Mouse (Mus musculus) cerebellum, adult 9-10 months (tissue): ENCODE data around the gene Esam.

ENCODE experiments used
- DNase-seq: peaks from one replicate; pipeline ENCODE4 v3.0.0; 2022

The Esam gene

GRCm38 (mm10) chr9:37530888-37531705, 3.2 kb downstream of the Esam start:
- DNase-seq = no peak

DNA sequence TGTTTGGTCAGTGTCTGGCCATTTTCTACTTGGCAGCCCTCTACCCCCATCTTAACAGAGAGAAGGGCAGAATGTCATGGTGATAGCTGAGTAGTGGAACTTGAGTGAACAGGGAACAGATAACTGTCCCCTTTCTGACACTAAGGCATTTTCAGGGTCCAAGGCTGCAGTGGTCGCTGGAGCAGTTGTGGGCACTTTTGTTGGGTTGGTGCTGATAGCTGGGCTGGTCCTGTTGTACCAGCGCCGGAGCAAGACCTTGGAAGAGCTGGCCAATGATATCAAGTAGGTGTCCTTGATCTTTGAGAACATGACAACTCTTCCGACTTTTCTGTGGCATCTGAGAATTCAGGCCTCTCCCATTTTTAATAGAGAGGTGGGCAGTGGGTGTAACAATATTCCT, 9.0 kb downstream of the Esam start:
- no peak for DNase-seq

DNA sequence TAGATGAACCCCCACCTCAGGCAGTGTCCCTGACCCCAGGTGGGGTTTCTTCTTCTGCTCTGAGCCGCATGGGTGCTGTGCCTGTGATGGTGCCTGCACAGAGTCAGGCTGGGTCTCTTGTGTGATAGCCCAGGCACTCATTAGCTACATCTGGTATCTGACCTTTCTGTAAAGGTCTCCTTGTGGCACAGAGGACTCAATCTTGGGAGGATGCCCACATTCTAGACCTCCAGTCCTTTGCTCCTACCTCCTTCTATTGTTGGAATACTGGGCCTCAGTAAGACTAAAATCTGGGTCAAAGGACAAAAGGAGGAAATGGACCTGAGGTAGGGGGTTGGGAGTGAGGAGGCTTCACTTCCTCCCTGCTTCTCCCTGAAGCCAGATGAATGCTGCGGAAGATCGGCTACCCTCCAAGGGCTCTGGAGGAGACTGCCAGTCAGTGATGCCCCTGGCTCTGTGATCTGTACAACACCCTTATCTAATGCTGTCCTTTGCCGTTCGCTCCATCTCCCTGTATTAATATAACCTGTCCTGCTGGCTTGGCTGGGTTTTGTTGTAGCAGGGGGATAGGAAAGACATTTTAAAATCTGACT, 9.9 kb downstream of the Esam start:
- no peak for DNase-seq

GRCm38 (mm10) chr9:37539170-37540025, 11.5 kb downstream of the Esam start, which contains the start of gene Vsig2:
TSS of gene Vsig2 (plus strand) at chr9:37539255.
- no peak for DNase-seq

DNA sequence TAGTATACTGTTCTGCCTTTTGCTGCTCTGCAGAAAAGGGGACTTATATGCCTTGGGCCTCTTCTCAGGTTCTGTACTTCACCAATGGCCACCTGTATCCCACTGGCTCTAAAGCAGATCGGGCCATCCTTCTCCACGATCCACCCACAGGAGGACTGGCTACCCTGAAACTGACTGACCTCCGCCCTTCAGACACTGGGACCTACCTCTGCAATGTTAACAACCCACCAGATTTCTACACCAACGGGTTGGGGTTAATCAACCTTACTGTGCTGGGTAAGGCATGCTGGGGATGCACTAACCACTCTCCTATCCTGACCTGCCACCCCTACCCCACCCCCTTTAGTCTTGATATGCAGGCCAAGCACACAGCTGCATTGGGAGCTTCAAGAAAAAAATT, 12.3 kb downstream of the Esam start:
- no peak for DNase-seq

DNA sequence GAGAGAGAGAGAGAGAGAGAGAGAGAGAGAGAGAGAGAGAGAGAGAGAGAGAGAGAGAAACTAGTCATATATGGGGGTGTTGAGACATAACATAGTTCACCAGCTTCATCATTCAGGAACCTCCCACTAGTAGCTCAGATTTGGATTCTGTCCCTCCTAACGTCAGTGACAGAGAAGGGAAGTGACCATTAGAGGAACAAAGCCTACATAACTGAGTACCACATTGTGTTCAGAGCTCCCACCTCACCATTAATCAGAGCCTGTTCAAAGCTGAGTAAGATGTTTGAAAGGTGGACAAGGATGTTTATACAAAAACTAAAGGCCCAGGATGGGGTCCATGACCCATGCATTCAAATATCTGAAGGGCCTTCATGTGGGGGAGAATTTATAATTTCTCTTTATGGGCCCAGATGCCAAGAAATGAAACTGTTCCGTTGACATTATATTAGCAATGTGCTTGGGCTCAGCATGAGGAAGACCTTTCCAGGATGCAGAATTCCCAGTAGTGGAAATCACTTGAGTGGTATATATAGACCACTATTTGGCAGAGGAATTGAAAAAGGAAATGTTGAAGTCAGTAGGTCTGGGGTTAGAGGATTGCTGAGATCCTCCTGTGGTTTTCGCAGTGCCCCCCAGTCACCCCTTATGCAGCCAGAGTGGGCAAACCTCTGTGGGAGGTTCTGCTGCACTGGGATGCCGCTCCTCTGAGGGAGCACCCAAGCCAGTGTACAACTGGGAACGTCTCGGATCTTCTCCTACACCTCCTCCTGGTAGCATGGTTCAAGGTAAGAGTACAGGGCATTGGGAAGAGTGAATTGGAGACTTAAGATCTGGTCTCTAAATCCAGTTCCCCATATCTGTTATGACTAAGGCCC, 13.1 kb downstream of the Esam start:
- no peak for DNase-seq

DNA sequence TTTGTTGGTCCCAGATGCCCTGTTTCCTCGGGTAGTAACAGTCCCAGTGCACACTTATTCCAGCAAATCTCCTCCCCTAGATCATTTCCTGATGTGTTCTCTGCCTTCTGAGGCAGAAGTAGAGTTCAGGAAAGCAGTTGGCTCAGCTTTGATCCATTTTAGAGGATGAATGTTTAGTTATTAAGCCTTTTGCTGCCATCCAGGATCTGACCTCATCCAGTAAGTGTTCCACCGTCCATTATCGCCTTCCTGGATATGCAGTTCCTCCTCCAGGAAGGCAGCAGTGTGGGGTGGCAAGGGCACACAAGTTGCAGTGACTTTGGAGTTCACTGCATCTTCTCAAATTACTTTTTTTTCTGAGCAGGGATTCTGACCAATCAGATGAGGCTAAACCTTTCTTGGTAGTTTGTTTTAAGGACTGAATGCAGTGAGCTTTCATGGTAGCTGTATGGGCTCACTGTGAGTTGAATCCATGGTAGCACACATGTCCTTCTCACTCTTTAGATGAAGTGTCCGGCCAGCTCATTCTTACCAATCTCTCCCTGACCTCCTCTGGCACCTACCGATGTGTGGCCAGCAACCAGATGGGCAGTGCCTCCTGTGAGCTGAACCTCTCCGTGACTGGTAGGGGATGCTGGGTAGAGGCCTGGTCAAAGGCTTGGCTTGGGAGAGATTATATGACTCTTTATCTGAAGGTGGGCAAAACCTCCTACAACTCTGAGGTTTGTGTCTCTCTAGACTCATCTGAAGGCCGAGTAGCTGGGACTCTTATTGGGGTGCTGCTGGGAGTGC, 14.2 kb downstream of the Esam start:
- DNase-seq = no peak

DNA sequence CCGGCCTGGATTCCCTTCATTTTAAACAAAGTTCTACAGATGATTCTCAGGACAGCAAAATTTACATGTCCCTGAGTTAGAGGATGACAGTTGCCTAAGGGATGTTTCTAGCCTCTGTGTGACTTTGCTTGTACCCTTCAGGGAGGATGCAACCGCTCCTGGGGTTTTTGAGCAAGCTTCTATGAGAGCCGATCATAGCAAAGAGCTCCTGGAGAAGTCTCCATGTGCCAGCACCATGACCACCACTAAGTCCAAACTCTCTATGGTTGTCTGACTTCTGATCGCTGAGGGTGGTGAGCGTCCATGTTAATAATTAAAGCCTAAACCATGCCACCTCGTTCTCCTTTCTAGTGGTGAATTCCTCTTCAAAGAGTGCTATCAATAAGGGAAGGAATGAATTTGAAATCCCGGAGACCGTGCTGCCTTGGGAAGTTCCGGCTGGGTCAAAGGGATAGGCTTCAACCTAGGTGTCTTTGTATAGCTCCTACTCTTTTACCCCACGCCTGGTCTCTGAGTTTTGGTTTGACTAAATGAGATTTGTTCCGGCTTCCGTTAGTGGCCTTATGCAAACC, 16.1 kb downstream of the Esam start:
- DNase-seq = no peak

- DNase-seq = peak; percentile 74
These were observed 16.7 kb downstream of the Esam start for GRCm38 (mm10) chr9:37544447-37545165.

DNA sequence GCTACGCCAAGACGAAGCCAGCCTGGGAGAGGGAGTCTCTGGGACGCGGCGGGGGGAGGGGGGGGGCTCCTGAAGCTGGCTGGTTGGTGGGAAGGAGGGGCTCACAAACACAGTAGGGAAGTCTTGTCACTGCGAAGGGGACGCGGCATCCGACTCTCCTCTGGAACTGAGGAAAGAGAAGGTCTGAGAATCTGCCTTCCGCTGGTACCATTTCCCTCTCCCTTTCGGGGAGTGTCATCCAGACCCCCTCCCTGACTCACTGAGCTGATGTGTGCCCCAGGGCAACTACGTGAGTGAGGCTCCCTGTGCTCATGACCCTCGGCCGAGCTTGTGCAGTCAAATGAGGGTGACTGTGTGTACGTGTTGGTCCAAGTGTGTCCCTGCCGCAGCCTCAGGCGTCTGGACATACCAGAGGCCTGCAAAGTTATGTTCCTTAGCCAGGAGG, 17.3 kb downstream of the Esam start:
- no peak for DNase-seq

DNA sequence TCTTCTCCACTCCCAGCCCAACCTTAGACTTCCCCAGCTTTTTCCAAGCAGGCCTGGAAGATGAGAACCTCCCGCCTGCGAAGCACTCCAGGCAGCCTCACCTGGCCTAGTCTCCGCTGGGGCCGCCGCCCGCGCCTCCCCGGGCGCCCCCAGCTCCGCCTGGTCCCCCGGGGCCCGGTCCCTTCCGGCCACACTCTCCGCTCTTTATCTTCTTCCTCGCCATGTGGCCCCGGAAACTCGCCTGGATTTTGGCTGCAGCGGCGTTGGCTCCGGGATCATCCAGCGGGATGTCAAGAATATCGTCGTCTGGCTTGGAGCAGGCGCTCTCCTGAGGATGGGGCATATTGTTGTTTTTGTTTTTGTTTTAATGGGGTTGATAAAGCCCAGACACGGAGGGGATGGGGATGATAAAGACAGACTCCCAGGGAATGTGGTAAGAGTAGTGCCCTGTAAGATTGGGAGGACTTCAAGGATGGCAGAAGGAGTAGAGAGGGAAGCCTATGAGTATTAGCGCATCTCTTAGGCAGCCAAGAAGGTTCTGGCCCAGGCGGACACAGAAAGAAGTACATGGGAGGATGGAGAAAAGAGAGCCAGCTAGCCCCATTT, 18.1 kb downstream of the Esam start:
- no peak for DNase-seq

DNA sequence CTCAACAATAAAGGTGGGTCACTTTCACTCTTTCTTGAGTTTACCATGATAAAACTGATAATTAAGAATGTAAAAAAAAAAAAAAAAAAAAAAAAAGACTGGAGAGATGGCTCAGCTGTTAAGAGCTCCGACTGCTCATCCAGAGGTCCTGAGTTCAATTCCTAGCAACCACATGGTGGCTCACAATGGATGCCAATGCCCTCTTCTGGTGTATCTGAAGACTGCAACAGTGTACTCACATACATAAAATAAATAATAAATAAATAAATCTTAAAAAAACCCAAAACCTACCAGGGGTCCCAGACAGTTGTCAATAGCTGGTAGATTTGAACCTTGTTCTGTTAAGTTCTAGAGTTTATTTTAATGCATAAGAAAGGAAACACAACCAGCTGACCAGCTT, 19.0 kb downstream of the Esam start:
- no peak for DNase-seq

- no peak for DNase-seq
These were observed 22.6 kb downstream of the Esam start for GRCm38 (mm10) chr9:37550435-37550834.

DNA sequence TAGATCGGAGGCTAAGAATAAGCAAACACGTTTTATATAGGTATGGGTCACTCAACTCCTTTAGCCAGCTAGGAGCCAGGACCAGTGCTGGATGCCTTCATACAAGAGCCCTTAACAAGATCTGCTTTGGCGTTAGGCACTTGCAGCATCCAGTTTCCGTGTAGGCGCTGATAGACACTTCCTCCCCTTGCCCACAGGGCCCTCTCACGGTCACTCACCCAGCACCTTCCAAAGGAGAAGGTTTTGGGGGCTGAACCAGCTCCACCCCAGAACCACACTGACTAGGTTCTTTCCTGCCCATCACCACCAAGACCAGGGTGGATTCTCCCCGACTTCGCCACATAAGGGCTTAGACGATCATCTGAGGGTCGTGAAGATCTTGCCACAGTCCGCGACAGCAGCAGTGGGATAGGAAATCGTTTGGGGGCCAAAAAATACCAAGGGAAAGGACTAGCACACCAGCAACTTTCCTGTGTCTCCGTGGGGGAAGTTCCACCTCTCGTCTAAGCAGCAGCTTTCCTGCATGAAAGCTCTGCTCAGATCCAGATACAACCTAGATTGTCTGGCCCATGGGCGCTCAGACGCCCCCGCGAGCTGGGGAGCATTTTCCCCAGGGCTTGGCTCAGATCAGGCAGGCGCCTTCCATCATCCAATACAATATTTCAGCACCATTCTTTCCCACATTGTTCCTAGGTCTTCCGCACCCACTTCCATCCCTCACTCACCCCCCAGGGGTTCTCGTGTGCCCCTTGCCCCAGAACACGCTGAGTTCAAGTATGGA, 24.1 kb downstream of the Esam start:
- no peak for DNase-seq

- no peak for DNase-seq
These were observed 24.8 kb downstream of the Esam start, which contains the start of gene Nrgn for GRCm38 (mm10) chr9:37552536-37553293. TSS of gene Nrgn (minus strand) at chr9:37552904.

DNA sequence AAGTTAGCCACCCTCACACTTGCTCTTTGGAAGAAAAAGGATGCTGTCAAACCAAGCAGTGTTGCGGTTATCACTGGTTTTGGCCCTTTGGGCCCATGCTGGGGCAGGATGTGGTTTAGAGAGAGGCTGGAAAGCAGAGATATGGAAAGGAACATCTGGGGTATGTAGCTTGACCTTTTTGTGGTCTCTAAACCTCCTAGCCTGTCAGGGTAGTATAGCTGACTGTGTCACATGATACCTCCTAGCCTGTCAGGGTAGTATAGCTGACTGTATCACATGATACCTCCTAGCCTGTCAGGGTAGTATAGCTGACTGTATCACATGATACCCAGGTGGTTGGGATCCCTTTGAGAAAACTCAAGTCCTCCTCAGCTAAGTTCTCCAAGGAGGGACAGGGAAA, 26.4 kb downstream of the Esam start:
- no peak for DNase-seq

DNA sequence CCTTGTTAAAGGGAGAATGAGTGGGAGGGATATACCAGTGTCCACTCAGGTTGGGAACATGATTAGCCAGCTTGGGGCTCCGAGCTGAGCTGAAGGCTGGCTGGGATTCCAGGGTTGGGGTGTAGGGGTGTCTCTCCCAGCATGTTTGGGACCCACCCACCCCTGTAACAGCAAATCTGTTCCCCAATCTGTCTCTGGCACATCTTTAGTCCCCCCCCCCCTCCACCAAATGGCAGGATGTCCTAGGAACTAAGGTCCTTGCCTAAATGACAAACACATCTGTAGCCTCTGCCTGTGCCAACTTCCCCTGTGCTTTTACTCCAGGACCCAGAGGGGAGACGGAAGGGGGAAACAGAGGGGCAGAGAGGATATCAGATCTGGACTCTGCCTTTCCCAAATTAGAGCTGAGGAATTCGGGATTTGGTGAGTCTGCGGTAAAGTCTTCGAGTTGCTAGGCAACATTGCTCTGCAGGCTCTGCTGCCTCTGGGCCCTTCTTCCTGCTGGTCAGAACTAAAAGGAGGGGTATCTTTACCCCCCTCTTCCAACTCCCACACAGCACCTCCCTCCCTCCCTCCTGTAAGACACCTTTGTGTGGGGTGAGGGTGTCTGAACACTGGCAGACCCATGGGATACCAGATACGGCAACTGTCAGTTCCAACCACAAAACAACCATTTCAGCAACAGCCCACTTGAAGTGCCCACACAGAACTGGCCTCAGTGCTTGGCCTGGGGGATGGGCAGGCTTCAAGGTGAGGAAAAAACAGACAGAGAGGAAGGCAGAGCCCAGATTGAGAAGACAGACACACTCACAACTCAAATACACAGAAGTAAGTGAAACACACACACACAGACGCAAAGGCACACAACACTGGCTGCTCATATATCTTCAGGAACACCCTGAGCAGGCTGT, 27.2 kb downstream of the Esam start, which contains the start of gene Siae:
TSS of gene Siae (plus strand) at position 861 of the 911 bp plus-strand sequence.
- DNase-seq = no peak
